Mouse (Mus musculus) heart, postnatal 0 days (tissue): ENCODE results near the gene Lrrc8c.

ENCODE experiments used
- CTCF ChIP-seq: IDR thresholded peaks from 2 replicates; pipeline ENCODE4 v1.5.1; 2016; ENCODE audit warnings: antibody characterized with exemption, control low read depth, low read depth
- EP300 ChIP-seq: IDR thresholded peaks from 2 replicates; pipeline ENCODE4 v1.6.1; 2016; ENCODE audit warnings: antibody characterized with exemption, low read depth

DNA sequence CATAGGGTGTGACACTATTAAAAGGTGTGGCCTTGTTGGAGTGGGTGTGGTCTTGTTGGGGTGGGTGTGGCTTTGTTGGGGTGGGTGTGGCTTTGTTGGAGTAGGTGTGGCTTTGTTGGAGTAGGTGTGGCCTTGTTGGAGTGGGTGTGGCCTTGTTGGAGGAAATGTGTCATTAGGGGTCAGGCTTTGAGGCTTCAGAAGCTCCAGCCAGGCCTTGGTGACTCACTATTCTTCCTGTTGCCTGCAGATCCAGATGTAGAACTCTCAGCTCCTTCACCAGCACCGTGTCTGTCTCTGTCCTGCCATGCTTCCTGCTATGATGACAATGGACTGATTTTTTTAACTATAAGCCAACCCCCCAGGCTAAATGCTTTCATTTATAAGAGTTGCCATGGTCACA is 19.8 kb upstream of the Lrrc8c start:
- no peak for TF ChIP-seq CTCF
- no peak for TF ChIP-seq EP300
